Mouse (Mus musculus) kidney, adult 8-10 months (tissue): ENCODE measurements around the gene Adamts4.
A peak's percentile ranks its signal among the peaks of the same experiment; 100 is the strongest.

Experiments
- DNase-seq, 2 experiments: peaks; one replicate each; pipeline ENCODE4 v3.0.0; 2022

Adamts4 gene

DNA sequence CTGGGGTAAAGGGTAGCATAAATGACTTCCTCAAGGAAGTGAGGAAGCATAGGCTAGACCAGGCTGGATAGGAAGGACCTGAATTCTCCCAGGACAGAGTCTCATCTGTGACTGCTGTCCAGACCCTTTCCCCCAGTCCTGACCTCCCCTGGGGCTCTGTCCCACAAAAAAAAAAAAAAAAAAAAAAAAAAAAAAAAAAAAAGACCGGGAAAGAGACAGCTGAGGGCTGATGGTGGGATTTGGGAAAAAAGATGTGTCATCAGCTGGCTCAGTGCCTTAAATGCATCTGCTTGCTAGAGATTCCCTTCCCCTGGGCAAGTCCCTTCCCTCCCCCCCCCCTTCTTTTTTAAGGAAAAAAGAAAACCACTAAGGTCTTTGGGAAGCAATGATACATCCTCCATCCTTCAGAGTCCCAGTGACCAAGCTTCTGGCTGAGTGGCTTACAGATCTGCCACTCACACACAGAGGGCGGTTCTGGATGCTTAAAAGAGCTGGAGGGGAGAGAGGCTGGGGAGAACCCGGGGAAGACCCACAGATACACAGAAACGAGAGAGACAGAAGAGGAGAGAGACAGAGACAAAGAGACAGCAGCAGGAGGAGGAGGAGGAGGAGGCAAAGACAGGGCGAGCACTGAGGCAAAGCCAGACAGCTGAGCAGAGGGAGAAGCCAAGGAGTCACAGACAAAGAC lies at the start of gene Adamts4:
Gene Adamts4, plus strand, starts transcription at position 509 of the 688 bp plus-strand sequence.
- no peak for DNase-seq

- no peak for DNase-seq
Measured at GRCm38 (mm10) chr1:171200769-171201168, 49.5 kb upstream of the Adamts4 start.

- DNase-seq: no peak
Measured at GRCm38 (mm10) chr1:171203471-171204248, 46.6 kb upstream of the Adamts4 start.

- peak in 1 of 2 experiments; percentile 39 for DNase-seq
Measured at GRCm38 (mm10) chr1:171204249-171204644, 46.0 kb upstream of the Adamts4 start.

DNA sequence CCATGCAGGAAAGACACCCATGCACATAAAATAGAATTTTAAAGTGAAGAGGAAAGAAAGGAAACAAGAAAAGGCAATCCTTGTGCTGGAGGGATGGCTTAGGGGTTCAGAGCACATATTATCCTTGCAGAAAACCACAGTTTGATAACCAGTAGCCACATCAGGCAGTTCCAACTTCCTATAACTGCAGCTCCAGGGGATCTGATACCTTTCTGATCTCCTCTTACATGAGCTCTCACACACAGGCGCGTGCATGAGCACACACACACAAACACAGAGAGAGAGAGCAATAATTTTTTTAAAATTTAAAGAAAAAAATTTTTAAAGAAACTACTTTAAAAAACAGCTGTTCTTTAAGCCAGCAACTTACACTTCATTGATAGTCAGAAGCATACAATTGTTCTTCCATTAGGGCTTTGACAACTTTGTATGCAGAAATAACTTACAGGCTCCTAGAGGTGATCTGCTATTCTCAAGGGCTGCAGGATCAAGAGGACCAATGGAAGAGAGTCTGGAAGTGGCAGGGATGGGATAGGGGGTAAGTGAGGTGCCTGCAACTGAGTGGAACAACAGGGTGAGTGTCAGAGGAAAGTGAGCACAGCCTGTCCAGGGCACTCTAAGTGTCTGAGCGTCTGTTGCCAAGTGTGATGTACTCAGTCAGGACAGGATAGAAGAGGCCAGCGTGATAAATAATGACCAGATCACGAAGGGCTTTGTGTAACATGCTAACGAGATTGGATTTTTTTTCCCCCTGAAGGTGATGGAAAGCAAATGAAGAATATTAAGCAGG lies 44.3 kb upstream of the Adamts4 start:
- DNase-seq: no peak

DNA sequence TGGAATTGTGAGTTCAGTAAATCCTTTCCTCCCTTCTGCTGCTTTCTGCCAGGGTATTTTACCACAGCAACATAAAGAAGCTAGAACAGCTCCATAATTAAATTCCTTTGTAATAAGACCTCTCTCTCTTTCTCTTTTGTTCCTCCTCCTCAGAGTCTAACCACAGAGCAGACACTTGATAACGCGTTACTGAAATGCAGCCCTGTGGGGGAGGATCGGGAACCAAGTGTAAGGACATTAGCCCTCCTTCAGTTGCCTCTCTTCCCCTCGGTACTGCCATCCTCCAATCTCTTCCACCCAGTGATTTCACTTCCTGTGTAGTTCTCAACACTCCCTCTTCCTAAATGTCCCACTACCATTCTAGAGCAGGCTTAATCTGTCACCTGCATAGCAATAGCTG lies 40.8 kb upstream of the Adamts4 start:
- no peak for DNase-seq

- DNase-seq: peak in 1 of 2 experiments; percentile 36
Measured at GRCm38 (mm10) chr1:171212854-171213253, 37.4 kb upstream of the Adamts4 start.

DNA sequence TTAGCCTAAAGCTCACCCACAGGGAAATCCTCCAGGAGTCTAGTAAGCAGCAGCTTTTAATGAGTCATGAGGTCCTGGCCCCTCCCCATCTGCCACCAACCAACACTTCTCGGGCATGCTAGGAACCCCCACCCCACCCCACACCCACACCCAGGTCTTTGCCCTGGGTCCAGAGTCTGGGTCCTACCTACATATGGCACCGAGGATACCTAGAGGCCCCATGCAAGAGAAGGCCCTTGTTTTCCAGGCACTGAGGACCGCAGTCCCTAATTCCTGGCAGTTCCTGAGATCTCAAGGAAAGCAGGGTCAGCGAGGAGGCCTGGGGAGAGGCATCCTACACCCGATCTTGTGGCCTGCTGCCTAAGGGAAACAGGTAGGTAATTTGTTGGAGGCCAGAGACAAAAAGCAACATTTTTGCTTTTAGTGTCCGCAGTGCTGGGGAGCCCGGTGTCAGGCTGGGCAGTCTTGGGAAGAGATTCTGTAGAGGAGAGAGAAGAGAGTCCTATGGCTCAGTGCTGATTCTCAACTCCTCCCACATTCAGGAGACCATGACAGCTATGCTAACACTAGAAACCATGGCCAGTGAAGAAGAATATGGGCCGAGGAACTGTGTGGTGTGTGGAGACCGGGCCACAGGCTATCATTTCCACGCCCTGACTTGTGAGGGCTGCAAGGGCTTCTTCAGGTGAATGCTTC lies 36.3 kb upstream of the Adamts4 start, which contains the start of gene Nr1i3:
Gene Nr1i3, plus strand, starts transcription at position 170 of the 696 bp plus-strand sequence.
- DNase-seq: no peak

- no peak for DNase-seq
Measured at GRCm38 (mm10) chr1:171216241-171216955, 33.8 kb upstream of the Adamts4 start.

DNA sequence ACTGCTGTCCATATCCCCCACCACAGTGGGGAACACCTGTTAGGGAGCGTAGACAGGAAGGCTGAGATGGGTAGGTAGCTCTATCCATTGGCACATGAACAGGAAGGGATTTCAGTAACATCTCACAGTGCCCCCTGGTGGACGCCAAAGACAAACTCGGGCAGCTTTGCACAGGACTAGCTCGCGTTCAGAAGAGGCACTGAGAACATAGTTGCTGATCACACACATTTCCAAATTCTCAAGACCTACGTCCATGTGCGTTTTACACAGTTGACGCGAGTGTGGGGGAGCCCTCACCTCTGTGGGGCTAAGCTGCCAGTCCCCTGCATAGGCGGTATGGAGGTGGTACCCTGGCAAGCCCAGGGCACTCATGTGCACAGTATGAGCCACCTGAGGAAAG lies 29.4 kb upstream of the Adamts4 start:
- peak; percentile 68 to 87 for DNase-seq

- no peak for DNase-seq
Measured at GRCm38 (mm10) chr1:171221281-171222193, 28.7 kb upstream of the Adamts4 start.

DNA sequence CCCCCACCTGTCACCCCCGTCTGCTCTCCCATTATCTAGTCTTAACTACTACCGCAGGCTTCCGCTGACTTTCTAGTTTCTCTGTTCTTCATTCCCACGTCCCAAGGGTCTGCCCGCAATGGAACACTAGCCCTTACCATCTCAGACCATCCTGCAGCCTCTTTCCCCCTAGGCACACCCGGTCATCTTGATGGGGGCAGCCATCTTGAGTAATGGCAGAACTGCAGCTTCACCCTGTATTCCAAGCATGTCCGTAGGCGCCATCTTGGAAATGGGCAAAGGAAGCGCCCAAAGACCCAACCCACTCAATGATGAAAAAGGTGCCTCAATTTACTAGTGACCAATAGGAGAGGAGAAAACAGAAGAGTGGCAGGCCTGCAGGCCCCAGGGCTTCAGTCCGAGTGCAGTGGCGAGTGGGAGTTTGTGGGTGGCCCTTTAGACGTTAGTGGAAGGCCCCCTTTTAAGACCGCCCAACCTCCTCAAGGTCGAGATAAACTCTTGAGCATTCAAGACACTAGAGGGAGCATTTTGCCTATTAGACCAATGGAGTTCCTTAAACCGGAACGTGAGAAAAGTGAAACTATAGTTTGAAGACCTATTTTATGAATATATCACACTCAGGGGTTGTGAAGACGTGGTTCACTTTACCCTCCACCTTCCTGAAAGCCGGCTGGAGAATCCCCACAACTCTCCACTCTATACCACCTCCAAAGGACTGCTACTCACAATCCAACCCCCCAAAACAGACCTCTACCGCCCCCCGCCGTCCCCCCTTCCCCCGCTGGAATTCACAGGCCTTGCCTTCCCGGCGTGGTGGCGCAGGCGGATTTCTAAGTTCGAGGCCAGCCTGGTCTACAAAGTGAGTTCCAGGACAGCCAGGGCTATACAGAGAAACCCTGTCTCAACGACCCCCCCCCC lies 27.7 kb upstream of the Adamts4 start, which contains the start of gene Tomm40l:
Gene Tomm40l, minus strand, starts transcription at position 277 of the 918 bp plus-strand sequence.
- DNase-seq: peak; percentile 97 to 100

GRCm38 (mm10) chr1:171223168-171223567 lies 27.1 kb upstream of the Adamts4 start:
- no peak for DNase-seq

DNA sequence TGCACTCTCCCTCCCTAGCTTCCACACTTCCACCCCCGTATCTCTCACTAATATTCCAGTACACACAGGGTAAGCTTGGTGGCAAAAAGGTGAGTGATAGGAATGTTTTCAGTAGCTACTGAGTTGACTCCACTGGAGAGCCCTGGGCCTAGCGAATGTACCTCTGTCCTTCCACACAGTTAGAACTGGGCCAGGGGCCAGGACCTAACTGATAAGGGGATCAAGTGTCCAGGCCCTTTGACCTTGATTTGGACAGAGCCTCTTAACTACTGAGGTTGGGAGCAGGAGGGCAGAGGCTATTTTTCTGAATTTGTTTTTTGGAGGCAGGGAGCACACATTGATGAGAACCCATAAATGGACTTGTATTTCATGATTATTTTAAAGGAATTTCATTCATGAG lies 26.4 kb upstream of the Adamts4 start:
- peak; percentile 58 to 61 for DNase-seq

DNA sequence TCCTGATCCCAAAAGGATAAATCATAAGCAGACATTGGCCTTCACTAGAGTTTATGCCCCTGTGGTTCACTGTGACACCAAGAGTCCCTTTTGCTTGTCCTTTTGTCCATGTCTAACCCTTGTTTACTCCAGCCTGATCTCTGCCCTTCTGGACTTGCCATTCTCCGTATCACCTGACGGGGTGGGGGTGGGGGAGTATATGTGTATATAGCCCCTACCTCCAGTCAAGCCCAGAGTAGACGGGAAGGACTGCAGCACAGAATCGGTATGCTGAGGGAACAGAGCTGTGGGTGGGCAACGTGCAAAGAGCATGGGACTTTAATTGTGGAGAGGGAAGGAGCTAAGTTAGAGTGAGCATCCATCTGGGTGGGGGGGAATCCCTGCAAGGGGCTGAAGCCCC lies 25.4 kb upstream of the Adamts4 start, which contains the start of gene Apoa2:
Gene Apoa2, plus strand, starts transcription at position 198 of the 400 bp plus-strand sequence.
- no peak for DNase-seq

DNA sequence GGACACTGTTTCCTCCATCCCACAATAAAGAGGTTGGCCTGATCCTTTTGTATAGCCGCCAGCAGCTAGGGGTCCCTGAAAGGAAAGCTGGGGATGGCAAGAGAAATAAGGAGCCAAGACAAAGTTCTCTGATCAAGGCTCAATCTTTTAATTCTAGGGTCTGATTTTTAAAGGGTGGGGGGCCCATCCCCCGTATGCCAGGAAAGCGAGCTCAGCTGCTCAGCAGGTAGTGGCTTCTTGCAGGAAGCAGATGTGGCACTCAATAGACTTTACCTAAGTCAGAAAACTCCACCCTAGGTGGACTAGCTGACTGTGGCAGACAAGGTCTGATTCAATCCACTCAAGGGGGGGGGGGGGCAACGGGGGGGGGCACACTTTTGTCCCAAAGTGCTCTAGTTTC lies 23.4 kb upstream of the Adamts4 start:
- no peak for DNase-seq

DNA sequence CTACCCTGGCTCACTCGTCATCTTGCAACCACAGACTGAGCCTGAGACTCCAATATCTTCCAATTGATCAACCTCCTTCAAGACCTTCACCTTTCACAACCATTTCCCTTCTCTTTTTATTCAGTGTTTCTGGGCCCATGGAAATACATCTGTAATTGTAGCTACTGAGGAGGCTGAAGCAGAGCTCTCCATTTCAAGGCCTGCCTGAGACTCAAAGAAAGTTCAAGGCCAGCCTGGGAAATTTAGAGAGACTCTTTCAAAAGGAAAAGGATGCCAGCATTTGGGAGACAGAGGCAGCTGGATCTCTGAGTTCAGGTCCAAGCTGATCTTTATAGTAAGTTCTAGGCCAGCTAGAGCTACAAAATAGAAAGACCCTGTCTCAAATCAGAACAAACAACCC lies 22.3 kb upstream of the Adamts4 start:
- no peak for DNase-seq

DNA sequence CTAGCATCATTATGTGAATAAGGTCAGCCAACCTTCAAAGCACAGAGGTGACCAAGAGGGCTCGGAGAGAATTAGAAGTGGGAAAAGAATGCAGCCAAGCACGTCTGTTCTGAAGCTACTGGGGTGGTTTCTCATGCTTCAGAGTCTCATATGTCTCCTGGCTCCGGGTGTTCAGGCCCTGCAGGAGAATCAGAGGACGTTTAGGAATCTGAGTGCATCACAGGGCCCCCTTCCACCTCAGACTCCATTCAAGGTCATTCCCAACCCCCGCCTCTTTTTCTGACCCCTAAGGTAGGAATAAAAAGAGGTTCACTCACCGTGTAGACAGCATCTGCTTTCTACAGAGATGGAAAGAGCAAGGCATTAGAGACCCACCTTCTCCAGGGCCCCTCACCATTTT lies 20.5 kb upstream of the Adamts4 start:
- no peak for DNase-seq

DNA sequence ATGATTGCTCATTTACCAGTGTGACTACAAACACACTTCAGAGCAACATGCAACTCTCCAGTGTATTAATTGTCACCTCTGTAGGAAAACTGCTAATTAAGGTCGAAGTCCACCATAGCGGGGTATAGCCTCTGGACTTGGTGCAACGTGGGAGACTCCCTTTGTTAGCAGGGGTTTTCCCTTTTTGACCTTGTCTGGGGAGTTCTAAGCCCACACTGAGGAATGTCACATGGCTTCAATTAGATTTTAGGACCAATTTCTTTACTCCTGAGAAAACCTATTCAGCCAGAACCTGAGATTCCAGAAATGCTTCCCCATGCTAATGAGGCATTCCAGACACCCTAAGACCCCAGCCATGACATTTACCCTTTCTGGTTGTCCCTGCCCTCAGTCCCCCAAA lies 20.0 kb upstream of the Adamts4 start:
- DNase-seq: no peak

GRCm38 (mm10) chr1:171231844-171232243 lies 18.4 kb upstream of the Adamts4 start:
- no peak for DNase-seq
